Mouse (Mus musculus): ENCODE results near the gene Fgf14.
"Not testable (repeated sequence)": the region's sequence is repeated elsewhere in the genome, so short reads cannot be mapped to it uniquely, and the experiment has no call there.

Gene Fgf14

GRCm38 (mm10) chr14:124676506-124677177 lies at the start of gene Fgf14:
Fgf14 (minus strand) TSS chr14:124677127.
- DNase-seq (ENCODE audit: low read depth), result no peak

GRCm38 (mm10) chr14:124677379-124677778 lies 452 bp upstream of the Fgf14 start:
- no peak for DNase-seq (ENCODE audit: low read depth)

- no peak for DNase-seq (ENCODE audit: low read depth)
Observed at GRCm38 (mm10) chr14:124675654-124676505, 1.0 kb downstream of the Fgf14 start.

DNA sequence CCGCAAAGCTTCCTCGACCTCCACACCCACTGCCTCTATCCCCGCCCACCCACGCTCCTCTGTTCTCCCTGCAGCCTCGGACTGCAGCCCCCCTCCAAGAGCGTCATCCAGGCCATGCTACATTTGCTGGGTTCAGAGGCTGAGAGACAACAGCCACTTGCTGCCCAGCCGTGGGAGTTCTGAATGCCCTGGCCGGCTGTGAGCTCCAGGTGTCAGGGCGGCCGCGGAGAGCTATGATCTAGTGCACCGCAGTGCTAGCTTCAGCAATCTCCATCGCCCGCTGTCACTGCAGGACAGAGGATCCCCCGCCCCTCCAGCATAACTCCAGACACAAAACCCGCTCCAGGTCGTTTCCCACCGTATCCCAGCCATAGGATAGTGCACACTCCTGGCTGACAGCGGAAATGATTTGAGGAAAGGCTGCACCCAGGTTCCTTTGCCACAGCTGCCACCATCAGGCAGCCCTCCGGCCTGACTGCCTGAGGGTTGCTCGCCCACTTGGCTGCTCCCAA lies 1.7 kb downstream of the Fgf14 start:
- no peak for DNase-seq (ENCODE audit: low read depth)

- no peak for DNase-seq (ENCODE audit: low read depth)
Observed at GRCm38 (mm10) chr14:124674536-124675141, 2.3 kb downstream of the Fgf14 start.

- DNase-seq (ENCODE audit: low read depth), result no peak
Observed at GRCm38 (mm10) chr14:124669739-124670138, 7.2 kb downstream of the Fgf14 start.

GRCm38 (mm10) chr14:124642822-124643221 lies 34.1 kb downstream of the Fgf14 start:
- DNase-seq (ENCODE audit: low read depth), result no peak

- DNase-seq (ENCODE audit: low read depth), result no peak
Observed at GRCm38 (mm10) chr14:124634881-124635280, 42.0 kb downstream of the Fgf14 start.

GRCm38 (mm10) chr14:124613473-124613872 lies 63.5 kb downstream of the Fgf14 start:
- DNase-seq (ENCODE audit: low read depth), result no peak

GRCm38 (mm10) chr14:124606036-124606711 lies 70.8 kb downstream of the Fgf14 start:
- DNase-seq (ENCODE audit: low read depth), result no peak

GRCm38 (mm10) chr14:124605031-124605743 lies 71.7 kb downstream of the Fgf14 start:
- no peak for DNase-seq (ENCODE audit: low read depth)

DNA sequence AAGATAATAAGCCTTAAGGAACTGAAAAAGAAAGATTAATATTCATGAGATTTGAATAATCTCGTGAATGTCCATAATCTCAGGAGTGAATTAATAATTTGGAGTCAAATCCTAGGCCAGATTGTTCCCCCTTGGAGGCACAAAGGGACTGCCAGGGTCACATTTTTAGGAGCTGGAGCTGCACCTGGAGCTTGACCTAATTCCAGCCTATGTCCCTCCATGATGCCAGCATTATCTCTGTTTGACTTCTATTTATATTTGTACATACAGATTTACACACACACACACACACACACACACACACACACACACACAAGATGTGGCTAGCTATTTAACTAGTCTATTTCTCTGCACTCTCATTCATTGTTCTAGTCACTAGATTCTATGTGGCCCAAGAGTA lies 100.4 kb downstream of the Fgf14 start:
- no peak for DNase-seq (ENCODE audit: low read depth)

DNA sequence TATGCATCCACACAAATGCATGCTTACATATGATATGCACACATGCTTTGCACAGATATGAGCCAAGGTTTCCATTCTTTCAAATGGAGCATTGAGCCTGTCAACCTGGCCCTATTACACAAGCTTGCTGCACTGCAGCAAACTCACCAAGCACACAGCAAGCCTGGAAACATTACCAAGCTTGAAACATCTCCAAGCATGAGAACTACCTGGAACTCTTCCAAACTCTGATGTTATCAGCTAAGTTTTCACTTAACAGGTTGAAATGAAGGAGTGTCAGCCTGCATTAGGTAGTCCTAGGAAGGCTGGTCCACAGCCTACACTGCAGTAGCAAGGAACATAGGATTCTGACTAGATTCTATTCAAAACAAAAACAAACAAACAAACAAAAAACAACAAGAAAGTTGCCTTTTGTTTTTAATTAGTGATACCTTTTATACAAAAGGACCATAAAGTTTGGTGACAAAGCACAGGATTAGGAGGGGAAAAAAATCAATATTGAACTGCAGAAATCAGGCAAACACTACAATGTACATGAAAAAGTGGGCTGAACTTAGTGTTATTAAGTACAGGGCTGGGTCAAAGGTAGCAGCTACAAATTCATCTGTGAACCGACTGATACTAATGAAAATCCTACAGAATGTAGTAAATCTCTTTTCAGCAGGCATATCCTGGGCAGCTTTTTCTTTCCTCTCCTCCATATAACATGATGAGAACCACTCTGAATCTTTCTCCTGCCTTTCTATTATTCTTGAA lies 101.6 kb downstream of the Fgf14 start:
- DNase-seq (ENCODE audit: low read depth), result no peak

- no peak for DNase-seq (ENCODE audit: low read depth)
Observed at GRCm38 (mm10) chr14:124566445-124566844, 110.5 kb downstream of the Fgf14 start.

GRCm38 (mm10) chr14:124561544-124561943 lies 115.4 kb downstream of the Fgf14 start:
- no peak for DNase-seq (ENCODE audit: low read depth)

- DNase-seq (ENCODE audit: low read depth), result no peak
Observed at GRCm38 (mm10) chr14:124536106-124536505, 140.8 kb downstream of the Fgf14 start.

DNA sequence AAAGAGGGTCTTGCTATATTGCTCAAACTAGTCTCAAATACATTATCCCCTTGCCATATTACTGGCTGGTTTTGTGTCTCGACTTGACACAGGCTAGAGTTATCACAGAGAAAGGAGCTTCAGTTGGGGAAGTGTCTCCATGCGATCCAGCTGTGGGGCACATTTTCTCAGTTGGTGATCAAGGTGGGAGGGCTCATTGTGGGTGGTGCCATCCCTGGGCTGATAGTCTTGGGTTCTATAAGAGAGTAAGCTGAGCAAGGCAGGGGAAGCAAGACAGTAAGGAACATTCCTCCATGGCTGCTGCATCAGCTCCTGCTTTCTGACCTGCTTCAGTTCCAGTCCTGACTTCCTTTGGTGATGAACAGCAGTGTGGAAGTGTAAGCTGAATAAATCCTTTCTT lies 141.6 kb downstream of the Fgf14 start:
- not testable (repeated sequence) for DNase-seq (ENCODE audit: low read depth)

DNA sequence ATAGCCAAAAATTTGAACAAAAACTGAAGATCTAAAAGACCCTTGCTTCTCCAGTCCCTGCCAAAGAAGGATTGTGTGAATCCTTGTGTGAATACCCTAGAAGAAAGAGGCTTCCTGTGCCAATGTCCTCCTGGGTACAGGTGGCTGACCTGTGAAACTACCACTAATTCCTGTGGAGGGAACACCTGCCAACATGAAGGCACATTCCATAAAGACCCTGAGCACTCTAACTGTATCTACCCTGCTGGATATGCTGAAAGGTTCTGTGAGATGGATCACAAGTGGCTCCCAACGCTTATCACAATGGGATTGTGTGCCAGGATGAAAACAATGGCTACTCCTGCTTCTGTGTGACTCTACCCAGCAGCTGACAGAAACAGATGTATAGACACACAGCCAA lies 144.9 kb downstream of the Fgf14 start:
- no peak for DNase-seq (ENCODE audit: low read depth)

- no peak for DNase-seq (ENCODE audit: low read depth)
Observed at GRCm38 (mm10) chr14:124512009-124512408, 164.9 kb downstream of the Fgf14 start.

- no peak for DNase-seq (ENCODE audit: low read depth)
Observed at GRCm38 (mm10) chr14:124488971-124489370, 188.0 kb downstream of the Fgf14 start.

GRCm38 (mm10) chr14:124485261-124485660 lies 191.7 kb downstream of the Fgf14 start:
- no peak for DNase-seq (ENCODE audit: low read depth)

Data from naive thymus-derived CD4-positive, alpha-beta T cell, adult 2 months (primary cell).